Mouse (Mus musculus) adrenal gland, adult 2 months (tissue): ENCODE results near the gene Tle3. TPM values are rescaled to one million over a fixed set of nuclear protein-coding genes. Genes with fewer than 3 reads are reported as not detected.
A peak's percentile ranks its signal among the peaks of the same experiment; 100 is the strongest.

ENCODE experiments used
- DNase-seq: peaks from one replicate; pipeline ENCODE4 v3.0.0; 2021
- polyA plus RNA-seq: library from polyadenylated mRNA; depleted of rRNA; stranded (reverse); fragments of >200 nt; gene quantifications from 2 replicates; pipeline ENCODE4 v1.2.3, GENCODE M21; 2012
- total RNA-seq, 2 experiments: library from RNA; stranded (reverse); gene quantifications; 2 replicates each; pipeline ENCODE4 v1.2.3; 2021

The Tle3 gene
- total and polyA plus RNA-seq, 3 experiments = 106 to 277 (median 160) TPM

DNA sequence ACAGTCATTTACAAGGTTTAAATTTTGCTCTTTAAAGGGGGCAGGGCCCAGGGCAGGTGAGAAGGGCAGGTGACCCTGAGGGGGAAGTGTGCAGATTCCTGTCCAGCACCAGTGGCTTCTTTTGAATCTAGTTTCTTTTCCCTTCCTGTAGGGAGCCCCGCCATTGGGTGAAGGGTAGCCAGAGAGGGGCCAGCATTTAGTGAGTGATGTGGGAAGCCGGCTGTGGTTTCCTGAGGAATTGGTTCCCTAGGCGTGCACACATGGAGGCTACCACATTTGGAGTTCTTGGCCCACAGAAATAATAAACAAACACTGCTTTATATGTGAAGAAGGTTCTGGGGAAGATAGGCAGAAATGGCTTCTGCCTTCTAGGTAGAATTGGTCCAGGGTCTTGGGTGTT is 4.5 kb downstream of the Tle3 start:
- DNase-seq = no peak

- no peak for DNase-seq
These were observed 5.7 kb downstream of the Tle3 start for GRCm38 (mm10) chr9:61377706-61378479.

- peak; percentile 70 for DNase-seq
These were observed 6.3 kb downstream of the Tle3 start for GRCm38 (mm10) chr9:61378516-61378915.

GRCm38 (mm10) chr9:61379016-61379634 is 7.0 kb downstream of the Tle3 start:
- DNase-seq = no peak

- DNase-seq = no peak
These were observed 8.3 kb downstream of the Tle3 start for GRCm38 (mm10) chr9:61380258-61381062.

DNA sequence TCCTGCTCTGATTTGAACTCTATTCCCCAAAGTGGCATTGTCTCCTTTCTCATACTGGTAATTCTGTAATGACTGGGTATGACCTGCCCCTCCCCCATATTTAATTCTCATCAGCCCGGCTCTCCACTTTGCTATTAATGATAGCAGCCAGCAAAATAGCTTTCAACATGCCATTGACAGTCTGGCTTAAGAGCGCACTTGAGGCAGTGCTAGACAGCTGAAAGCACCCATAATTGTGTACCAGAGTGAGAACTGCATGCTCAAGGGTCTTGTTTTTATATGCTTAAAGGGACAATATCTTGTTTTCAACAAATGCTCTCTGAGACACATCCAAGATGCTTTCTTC is 8.9 kb downstream of the Tle3 start:
- DNase-seq = no peak

GRCm38 (mm10) chr9:61381445-61381844 is 9.3 kb downstream of the Tle3 start:
- no peak for DNase-seq

- no peak for DNase-seq
These were observed 10.5 kb downstream of the Tle3 start for GRCm38 (mm10) chr9:61382595-61383186.

DNA sequence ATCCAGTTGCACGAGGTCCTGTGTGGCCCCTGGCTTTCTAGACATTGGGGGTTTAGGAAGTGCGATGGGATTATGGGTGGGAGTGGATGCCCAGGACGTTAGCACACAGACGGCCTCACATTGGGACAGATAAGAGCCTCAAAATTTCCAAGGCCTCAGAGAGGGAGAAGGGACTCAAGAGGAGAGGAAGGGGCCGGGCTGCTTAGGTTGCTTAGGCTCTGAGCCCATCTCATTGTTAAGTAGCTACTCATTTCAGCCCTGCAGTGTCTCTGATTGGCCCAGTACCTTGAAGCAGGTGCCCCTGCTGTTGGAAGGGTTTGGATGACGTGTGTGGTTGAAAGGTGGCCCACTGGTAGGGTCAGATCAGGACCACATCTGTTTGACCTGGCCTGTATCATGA is 11.9 kb downstream of the Tle3 start:
- DNase-seq = no peak

DNA sequence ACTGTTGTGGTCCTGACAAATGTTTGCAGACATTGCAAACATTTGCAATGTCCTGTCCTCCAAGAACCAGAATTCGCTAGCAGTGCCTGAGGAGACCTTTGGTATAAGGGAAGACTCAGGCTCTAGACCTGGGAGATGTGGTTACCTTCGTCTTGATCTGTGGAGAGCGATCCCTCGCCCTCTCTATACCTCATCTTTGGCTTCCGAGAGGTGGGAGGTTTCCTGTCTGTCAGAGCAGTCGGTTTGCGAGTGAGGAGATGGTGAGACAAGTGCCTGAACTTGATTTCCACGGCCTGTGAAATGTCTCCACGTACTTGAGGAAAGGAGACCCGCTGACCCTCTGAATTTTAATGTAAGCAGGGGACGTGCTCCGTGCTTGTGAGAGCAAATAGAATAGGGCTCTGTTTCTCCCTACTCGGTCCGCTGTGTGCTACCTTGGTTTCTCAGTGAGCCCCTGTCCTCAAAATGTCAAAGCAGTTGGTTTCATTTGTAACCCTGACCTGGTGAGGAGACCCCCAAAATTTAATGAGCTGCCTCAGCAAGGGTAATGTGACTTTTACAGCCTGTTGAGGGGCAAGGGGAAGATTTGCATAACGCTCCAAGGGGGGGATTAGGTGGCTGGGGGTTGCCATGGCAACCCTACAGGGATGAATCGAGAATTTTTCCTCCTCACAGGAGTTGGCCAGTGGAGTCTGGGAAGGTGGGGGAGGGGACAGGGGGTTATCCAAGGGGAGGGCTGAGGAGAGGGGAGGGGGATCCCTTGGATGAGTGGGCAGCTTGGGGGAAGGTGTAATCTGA is 12.7 kb downstream of the Tle3 start:
- no peak for DNase-seq

- DNase-seq = no peak
These were observed 13.6 kb downstream of the Tle3 start for GRCm38 (mm10) chr9:61385753-61386152.

DNA sequence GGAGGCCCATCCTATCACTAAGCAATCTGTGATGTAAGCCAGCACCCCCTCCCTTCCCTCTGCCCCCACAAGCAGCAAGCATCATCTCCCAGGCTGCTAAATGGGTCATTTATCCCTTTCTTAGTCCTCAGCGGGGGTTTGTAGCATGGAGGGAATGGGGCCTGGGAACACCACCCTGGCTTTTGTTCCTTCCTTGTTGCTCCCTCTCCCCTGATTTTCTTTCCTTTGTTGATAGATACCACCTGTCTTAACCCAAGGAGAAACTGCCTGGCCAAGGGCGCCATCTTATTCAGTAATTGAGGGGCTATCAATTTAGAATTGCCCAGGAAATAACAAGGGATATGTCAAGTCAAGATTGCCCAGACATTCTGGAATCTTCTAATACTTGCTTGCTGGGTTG is 14.1 kb downstream of the Tle3 start:
- DNase-seq = no peak

- no peak for DNase-seq
These were observed 15.6 kb downstream of the Tle3 start for GRCm38 (mm10) chr9:61387797-61388196.

DNA sequence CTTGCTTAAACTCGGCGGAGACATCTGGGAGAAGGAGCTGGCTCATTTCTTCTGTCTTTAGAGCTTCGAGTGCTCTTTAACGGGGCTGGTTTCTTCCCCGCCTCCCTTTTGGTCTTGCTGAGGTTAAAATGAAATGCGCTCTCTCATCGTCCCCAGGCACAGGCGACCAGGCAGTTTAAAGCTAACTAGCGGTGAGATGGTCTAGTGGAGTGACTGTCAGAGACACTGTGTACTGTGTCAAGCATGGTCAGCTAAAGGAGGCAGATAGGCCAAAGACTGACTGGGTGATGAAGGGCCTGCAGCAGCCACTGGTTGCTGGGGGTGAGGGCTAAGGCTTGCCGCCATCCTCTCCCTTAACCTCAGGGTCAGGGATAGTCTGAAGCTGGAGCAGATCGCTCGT is 16.0 kb downstream of the Tle3 start:
- no peak for DNase-seq

DNA sequence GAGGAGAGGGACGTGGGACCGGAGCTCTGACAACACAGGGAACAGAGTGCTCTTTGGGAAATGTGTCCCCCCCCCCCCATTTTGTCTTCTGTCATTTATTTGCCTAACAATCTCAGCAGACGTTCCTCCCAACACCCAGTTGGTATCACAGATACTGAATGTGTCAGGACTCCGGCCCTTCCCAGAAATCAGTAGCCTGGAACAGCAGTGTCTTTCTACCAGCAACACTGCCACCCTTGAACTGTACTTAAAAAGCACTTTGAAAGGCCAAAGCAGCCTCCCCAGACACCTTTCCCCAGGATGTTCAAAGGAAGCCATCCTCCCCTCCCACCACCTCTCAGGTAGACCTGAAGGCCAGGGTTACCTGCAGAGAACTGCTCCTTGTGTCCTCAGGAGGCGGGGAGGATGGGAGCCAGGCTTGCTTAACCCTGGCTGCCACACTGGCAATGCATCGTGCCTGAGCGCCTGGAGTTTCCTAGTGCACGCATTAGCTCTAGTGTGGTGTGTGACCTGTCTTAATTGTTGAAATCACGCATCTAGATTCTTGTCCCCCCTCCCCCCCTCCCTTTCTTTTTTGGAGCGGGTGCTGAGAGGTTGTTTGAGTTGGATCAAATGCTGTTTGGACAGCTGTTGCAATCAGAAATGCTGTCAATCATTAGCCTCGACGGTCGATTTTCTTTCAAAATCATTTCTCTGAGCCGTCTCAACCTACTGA is 16.7 kb downstream of the Tle3 start:
- no peak for DNase-seq

GRCm38 (mm10) chr9:61389404-61389701 is 17.2 kb downstream of the Tle3 start:
- no peak for DNase-seq

- peak; percentile 85 for DNase-seq
These were observed 19.6 kb downstream of the Tle3 start for GRCm38 (mm10) chr9:61391570-61392337.

- DNase-seq = no peak
These were observed 20.1 kb downstream of the Tle3 start for GRCm38 (mm10) chr9:61392338-61392620.

DNA sequence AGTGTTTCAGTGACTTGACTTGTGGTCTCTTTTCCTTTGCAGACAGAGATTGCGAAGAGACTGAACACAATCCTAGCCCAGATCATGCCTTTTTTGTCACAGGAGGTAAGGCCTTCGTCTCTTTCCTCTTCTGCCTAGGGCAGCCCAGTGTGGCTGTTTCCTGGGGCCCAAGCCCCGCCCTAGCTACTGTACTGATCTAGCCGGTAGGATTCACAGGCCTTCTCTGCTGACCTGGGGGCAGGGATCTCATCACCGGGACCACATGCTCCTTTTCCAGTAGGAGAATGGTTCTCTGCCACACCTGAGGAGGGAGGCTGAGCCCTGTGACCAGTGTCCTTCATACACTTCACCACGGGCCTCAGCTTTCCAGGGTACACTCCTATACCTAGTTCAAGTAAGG is 21.0 kb downstream of the Tle3 start:
- no peak for DNase-seq

DNA sequence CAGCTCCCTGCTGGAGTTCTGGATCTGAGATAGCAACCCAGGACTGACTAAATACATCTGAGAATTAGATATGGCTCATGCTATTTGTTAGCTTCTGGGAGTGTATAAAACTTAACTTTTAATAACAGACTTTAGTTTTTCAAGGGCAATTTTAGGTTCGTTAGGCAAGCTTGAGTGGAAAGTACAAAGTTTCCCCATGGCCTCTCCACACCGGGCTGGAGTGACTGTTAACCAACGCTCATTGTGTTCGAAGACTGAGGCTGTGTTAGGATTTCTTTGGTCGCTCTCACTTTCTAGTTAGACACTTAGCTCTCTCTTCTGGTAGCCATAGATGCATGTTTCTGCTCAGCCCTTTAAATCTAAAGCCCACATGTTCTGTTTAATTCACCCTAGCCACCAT is 21.7 kb downstream of the Tle3 start:
- DNase-seq = no peak

DNA sequence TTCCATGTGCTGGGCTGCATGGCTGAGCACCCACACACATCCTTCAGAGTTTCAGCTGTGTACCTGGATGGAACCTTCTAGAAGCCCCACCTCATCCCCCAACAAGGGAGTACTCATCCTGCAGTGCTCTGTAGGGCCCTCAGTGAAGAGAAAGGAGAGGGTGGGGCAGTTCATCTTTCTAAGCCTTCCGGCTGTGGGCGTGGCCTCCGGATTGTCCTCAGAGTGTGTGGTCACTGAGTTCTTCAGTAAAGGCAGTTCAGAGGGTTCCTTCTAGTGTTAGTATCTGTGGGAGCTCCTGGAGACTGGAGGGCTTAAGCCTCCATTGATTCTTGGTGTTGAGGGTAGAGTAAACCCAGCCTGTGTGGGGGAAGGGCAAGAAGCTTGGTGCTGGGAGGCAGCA is 22.9 kb downstream of the Tle3 start:
- no peak for DNase-seq
